Mouse (Mus musculus) frontal cortex, postnatal 36 days (tissue): ENCODE data around the gene Gm14305.
"Not testable (repeated sequence)": the region's sequence is repeated elsewhere in the genome, so short reads cannot be mapped to it uniquely, and the experiment has no call there.

Experiments used
- DNase-seq, 2 experiments: peaks; one replicate each; pipeline ENCODE4 v3.0.0; 2022; ENCODE audit warnings: low spot score in 2 of 2

The Gm14305 gene

GRCm38 (mm10) chr2:176708051-176708450 is at the start of gene Gm14305:
TSS of gene Gm14305 (plus strand) at chr2:176708328.
- peak; percentile 28 to 35 for DNase-seq

GRCm38 (mm10) chr2:176670222-176670621 is 37.9 kb upstream of the Gm14305 start, which contains the start of gene Zfp973:
TSS of gene Zfp973 (plus strand) at chr2:176670522.
- DNase-seq = not testable (repeated sequence)
